Mouse (Mus musculus): ENCODE measurements around the gene Ly86. TPM values are rescaled to one million over a fixed set of nuclear protein-coding genes. Genes with fewer than 3 reads are reported as not detected.

Gene Ly86
- polyA plus RNA-seq, 1 experiment from 2014 or later, result 6.3 TPM

DNA sequence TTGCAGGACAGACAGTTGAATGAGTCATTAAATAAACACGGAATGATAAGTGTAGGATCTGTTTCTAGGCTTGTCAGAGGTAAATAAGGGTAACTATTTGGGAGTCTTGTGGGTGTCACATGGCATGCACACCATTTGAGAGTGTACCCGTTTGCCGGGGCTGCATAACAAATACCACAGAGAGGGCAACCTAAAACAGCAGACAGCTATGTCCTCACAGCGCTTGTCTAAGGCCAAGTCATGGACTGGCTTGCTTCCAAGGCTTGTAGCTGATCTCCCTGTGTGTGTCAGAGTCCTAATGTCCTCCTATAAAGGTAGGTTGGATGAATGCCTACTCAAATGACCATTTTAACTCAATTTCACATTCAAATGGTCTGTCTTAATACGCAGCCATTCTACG, 120.7 kb downstream of the Ly86 start:
- H3K9me3 ChIP-seq, result no peaks in the 10 kb centered on the region
- H3K4me2 ChIP-seq, result no peak overlapping the region
- no peak overlapping the region for H3K9ac ChIP-seq
- WGBS, result 80% methylated on average over 6 of the region's 6 CpGs
- no peak overlapping the region for H3K27ac ChIP-seq
- no peak overlapping the region for H3K4me3 ChIP-seq
- no peaks in the 10 kb centered on the region; the same call in none of the 2 replicates for H3K27me3 ChIP-seq
- H3K36me3 ChIP-seq, result no peaks in the 10 kb centered on the region
- peaks cover 8% of the 10 kb centered on the region for H3K4me1 ChIP-seq
- ATAC-seq (ENCODE audit: insufficient number of reproducible peaks, insufficient read depth, low FRiP score, low TSS enrichment, low read depth), result no peak

- WGBS, result 15% methylated on average over 8 of the region's 8 CpGs
- Histone ChIP-seq H3K9me3 (no peaks in the 10 kb centered on the region), H3K4me3 (no peak overlapping the region), H3K4me2 (peak overlapping the region; percentile 21; the same call in 1 of the 2 replicates), H3K9ac (peak overlapping the region; percentile 54; the same call in 1 of the 2 replicates), H3K27me3 (no peaks in the 10 kb centered on the region; the same call in none of the 2 replicates), H3K27ac (peak overlapping the region; percentile 35; the same call in 1 of the 2 replicates), H3K4me1 (peaks cover 8% of the 10 kb centered on the region), H3K36me3 (no peaks in the 10 kb centered on the region)
- no peak for ATAC-seq (ENCODE audit: insufficient number of reproducible peaks, insufficient read depth, low FRiP score, low TSS enrichment, low read depth)
Observed at GRCm38 (mm10) chr13:37467795-37468194, 122.8 kb downstream of the Ly86 start.
